27 mouse cellular contexts compared by ENCODE assay signal in the genomic region with DNA sequence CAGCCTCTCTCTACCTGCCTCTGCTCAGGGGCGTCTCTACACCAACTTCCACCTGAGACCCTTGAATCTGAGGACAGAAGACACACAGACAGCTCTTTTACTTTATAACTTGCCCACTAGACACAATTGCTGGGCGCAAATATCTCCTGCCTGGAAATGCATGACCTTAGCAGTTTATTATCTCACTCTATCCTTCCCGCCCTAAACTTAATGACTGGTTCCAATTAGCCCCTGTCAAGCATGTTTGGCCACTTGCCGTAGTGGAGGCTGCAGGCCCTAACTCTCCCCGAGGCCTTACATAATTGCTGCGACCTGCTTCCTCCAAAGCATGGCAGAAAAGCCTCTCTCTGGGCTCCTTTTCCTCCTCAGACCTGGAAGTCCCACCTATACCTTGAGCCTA. TPM values are rescaled to one million over a fixed set of nuclear protein-coding genes. Genes with fewer than 3 reads are reported as not detected.
DNase-seq lines count a peak whose midpoint lies in the region; TF ChIP-seq lines count a peak whose summit lies in the region.
"Had no signal": no experiment of that assay in that cellular context is flagged by ENCODE, and none has a peak within 500 bp of the region (broad histone marks: within the 10 kb centered on the region; RNA-seq: fewer than 3 reads in every experiment).

No protein-coding gene starts in this region.

- WGBS in heart, embryonic 10.5 days: 56% methylated on average over 6 of the region's 6 CpGs
- WGBS in kidney, adult 2 months: 42% methylated on average over 6 of the region's 6 CpGs

- H3K4me3 ChIP-seq in gastrocnemius, adult 2 months: no peak overlapping the region
- no peak overlapping the region for H3K4me3 ChIP-seq in heart, embryonic 10.5 days
- no peak overlapping the region for H3K4me3 ChIP-seq in kidney, adult 2 months (ENCODE audit: insufficient read depth, low read depth, low read length)
- H3K4me3 ChIP-seq: embryonic facial prominence, embryonic 12.5 days; erythroblast, embryonic 14.5 days; forebrain, embryonic 12.5 days; forebrain, embryonic 15.5 days; heart, embryonic 12.5 days; kidney, embryonic 15.5 days had no signal

- TF ChIP-seq POLR2A in kidney, adult 2 months (IDR thresholded peaks at IDR 0.05; ENCODE audit: low read depth, low read length): no peak

- peak overlapping the region; percentile 78 for H3K27ac ChIP-seq in gastrocnemius, adult 2 months
- H3K27ac ChIP-seq in heart, embryonic 10.5 days: peak overlapping the region; percentile 7; the same call in 1 of the 2 replicates
- peak overlapping the region; percentile 46; the same call in 1 of the 2 replicates for H3K27ac ChIP-seq in kidney, adult 2 months (ENCODE audit: insufficient read depth, low read depth, low read length)
- H3K27ac ChIP-seq: forebrain, embryonic 12.5 days; forebrain, embryonic 15.5 days; hindbrain, embryonic 14.5 days; hindbrain, postnatal 0 days had no signal

- H3K36me3 ChIP-seq in heart, embryonic 10.5 days: no peaks in the 10 kb centered on the region
- no peaks in the 10 kb centered on the region for H3K36me3 ChIP-seq in kidney, adult 2 months (ENCODE audit: control insufficient read depth, insufficient read depth, low read length)
- H3K36me3 ChIP-seq: embryonic facial prominence, embryonic 12.5 days; forebrain, embryonic 12.5 days; forebrain, embryonic 15.5 days; heart, embryonic 12.5 days; kidney, embryonic 15.5 days had no signal

- no peak for DNase-seq in gastrocnemius, adult 2 months
- DNase-seq in gastrocnemius, postnatal 4 days (ENCODE audit: low spot score in 2 of 2): no peak
- no peak for DNase-seq in heart, embryonic 10.5 days (ENCODE audit: low spot score)
- DNase-seq in heart, postnatal 14 days: no peak
- no peak for DNase-seq in kidney, adult 2 months
- DNase-seq in kidney, adult 18-20 months: no peak
- DNase-seq in ovary, adult 18-20 months (ENCODE audit: low spot score): no peak
- DNase-seq: adrenal gland, adult 2 months; adrenal gland, postnatal 14 days; cerebellum, adult 11 months; cerebellum, adult 2 months; cerebellum, adult 9-11 months; cerebellum, postnatal 25 days; gastrocnemius, postnatal 10 days; gastrocnemius, postnatal 36 days; heart, adult 18-20 months; kidney, adult 8-10 months had no signal

- TF ChIP-seq CTCF in gastrocnemius, adult 2 months (IDR thresholded peaks at IDR 0.05): no peak
- no peak for TF ChIP-seq CTCF in kidney, adult 2 months (conservative IDR thresholded peaks at IDR 0.05; ENCODE audit: insufficient read depth, insufficient read length, low read depth, low read length)

- no peaks in the 10 kb centered on the region for H3K27me3 ChIP-seq in heart, embryonic 10.5 days (ENCODE audit: insufficient read depth, poor library complexity, severe bottlenecking)
- H3K27me3 ChIP-seq in kidney, adult 2 months (replicated peaks; ENCODE audit: control insufficient read depth, insufficient read depth, low read length): no peaks in the 10 kb centered on the region
- H3K27me3 ChIP-seq: embryonic facial prominence, embryonic 12.5 days; forebrain, embryonic 12.5 days; forebrain, embryonic 15.5 days; heart, embryonic 12.5 days; kidney, embryonic 15.5 days had no signal

- intact Hi-C loops in gastrocnemius, adult 2 months (cut with DNase I): no loop called here
- intact Hi-C loops in heart, postnatal 14 days (cut with DNase I): no loop called here

- no peaks in the 10 kb centered on the region for H3K9me3 ChIP-seq in heart, embryonic 10.5 days
- H3K9me3 ChIP-seq: embryonic facial prominence, embryonic 12.5 days; forebrain, embryonic 12.5 days; forebrain, embryonic 15.5 days; heart, embryonic 12.5 days; kidney, embryonic 15.5 days had no signal

- H3K4me1 ChIP-seq in heart, embryonic 10.5 days: peaks cover 28% of the 10 kb centered on the region
- H3K4me1 ChIP-seq in kidney, adult 2 months (ENCODE audit: control insufficient read depth, insufficient read depth, low read length): no peaks in the 10 kb centered on the region
- H3K4me1 ChIP-seq: forebrain, embryonic 15.5 days had no signal

RNA-seq across cellular contexts. Expression of gene Entpd1, which starts 34.2 kb away (rescaled TPM):
- total RNA-seq in gastrocnemius, adult 2 months (2021): 10 to 100 TPM; 10.0 to 12.9 TPM
- total RNA-seq in gastrocnemius, postnatal 4 days (2021): 10 to 100 TPM; 29.3 to 31.0 TPM
- 6.3 and 10.3 TPM in 2 replicates for polyA plus RNA-seq in heart, embryonic 10.5 days (2016; fragmentation: Nextera tagmentation; extraction: Ambion mirVana)
- total RNA-seq in heart, postnatal 14 days (2021): 10 to 100 TPM; 34.5 to 40.2 TPM
- 8.0 and 8.4 TPM in 2 replicates for polyA plus RNA-seq in kidney, adult 2 months (2012; rRNA removed)
- total RNA-seq: MEL had no signal
- polyA plus RNA-seq: C2C12 had no signal

RNA-seq across cellular contexts. Expression of gene Tctn3, which starts 34.3 kb away (rescaled TPM):
- total RNA-seq in gastrocnemius, adult 2 months (2021): 1 to 10 TPM; 2.6 to 2.8 TPM
- total RNA-seq in gastrocnemius, postnatal 4 days (2021): 1 to 10 TPM; 5.5 to 7.6 TPM
- polyA plus RNA-seq in heart, embryonic 10.5 days (2016; fragmentation: Nextera tagmentation; extraction: Ambion mirVana): 9.0 and 11.0 TPM in 2 replicates
- total RNA-seq in heart, postnatal 14 days (2021): 1 to 10 TPM; 8.6 to 8.8 TPM
- polyA plus RNA-seq in kidney, adult 2 months (2012; rRNA removed): 8.6 and 8.9 TPM in 2 replicates

RNA-seq across cellular contexts. Expression of gene Aldh18a1, which starts 58.1 kb away (rescaled TPM):
- 1 to 10 TPM; 3.5 to 5.0 TPM for total RNA-seq in gastrocnemius, adult 2 months (2021)
- total RNA-seq in gastrocnemius, postnatal 4 days (2021): 10 to 100 TPM; 29.3 to 30.2 TPM
- 63.9 and 66.2 TPM in 2 replicates for polyA plus RNA-seq in heart, embryonic 10.5 days (2016; fragmentation: Nextera tagmentation; extraction: Ambion mirVana)
- total RNA-seq in heart, postnatal 14 days (2021): 10 to 100 TPM in 1 of 2 experiments, 1 to 10 TPM in 1; 9.9 to 12.2 TPM
- 3.5 and 4.1 TPM in 2 replicates for polyA plus RNA-seq in kidney, adult 2 months (2012; rRNA removed)

Comparison
In these comparisons a context has a peak if more than half of its experiments do, and no peak if none do; other contexts are left out.
1. H3K27ac ChIP-seq: peak in every context shown above with its lines; median percentile 78 in gastrocnemius, adult 2 months; 46 in kidney, adult 2 months; 7 in heart, embryonic 10.5 days.